ENCODE assay signal across 26 mouse cellular contexts in genomic region chr10:85496981-85497380, GRCm38 (mm10).
DNase-seq lines count a peak whose midpoint lies in the region; ATAC-seq lines count a peak whose summit lies in the region.
"Had no signal": no experiment of that assay in that cellular context is flagged by ENCODE, and none has a peak within 500 bp of the region (broad histone marks: within the 10 kb centered on the region; RNA-seq: fewer than 3 reads in every experiment).

No protein-coding gene starts in this region.

- DNase-seq in embryonic facial prominence, embryonic 11.5 days (ENCODE audit: low spot score), result peak; percentile 36
- DNase-seq in embryonic facial prominence, embryonic 10.5 days (ENCODE audit: low spot score), result no peak
- peak; percentile 29 for DNase-seq in NIH3T3 (ENCODE audit: low read depth)
- DNase-seq in lung, postnatal 25 days (ENCODE audit: low spot score), result no peak
- no peak for DNase-seq in right cerebral cortex, postnatal 10 days (ENCODE audit: low spot score in 2 of 2)
- no peak for DNase-seq in embryo, embryonic 10.5 days (ENCODE audit: low spot score)
- DNase-seq: adrenal gland, postnatal 10 days; adrenal gland, postnatal 36 days; cerebellum, adult 18-20 months; cerebellum, adult 9-10 months; cerebellum, postnatal 14 days; forebrain, postnatal 0 days; gastrocnemius, postnatal 25 days; heart, adult 11 months; heart, postnatal 10 days; heart, postnatal 36 days had no signal

- H3K36me3 ChIP-seq in embryonic facial prominence, embryonic 11.5 days (replicated peaks; ENCODE audit: control insufficient read depth, insufficient read depth, low read depth, low read length), result no peaks in the 10 kb centered on the region
- no peaks in the 10 kb centered on the region for H3K36me3 ChIP-seq in embryonic facial prominence, embryonic 10.5 days (replicated peaks)
- H3K36me3 ChIP-seq: heart, embryonic 12.5 days; heart, embryonic 15.5 days; hindbrain, embryonic 10.5 days had no signal

- ATAC-seq in embryonic facial prominence, embryonic 11.5 days (replicated peaks; ENCODE audit: insufficient number of reproducible peaks, low FRiP score, low TSS enrichment, low read depth), result no peak
- peak; percentile 59 for ATAC-seq in granulocyte monocyte progenitor cell, adult 5-6 weeks (replicated peaks; ENCODE audit: poor library complexity, severe bottlenecking)
- peak; percentile 57 for ATAC-seq in megakaryocyte progenitor cell, adult 5-6 weeks (replicated peaks; ENCODE audit: poor library complexity)
- ATAC-seq: forebrain, embryonic 14.5 days; forebrain, postnatal 0 days; hindbrain, postnatal 0 days; inflammation-experienced regulatory T-cells, adult 6 months; Patski had no signal

- peaks cover 2% of the 10 kb centered on the region; the same call in 1 of the 2 replicates for H3K4me1 ChIP-seq in embryonic facial prominence, embryonic 11.5 days (ENCODE audit: control insufficient read depth, insufficient read depth, low read length)
- H3K4me1 ChIP-seq in embryonic facial prominence, embryonic 10.5 days, result peaks cover 37% of the 10 kb centered on the region
- H3K4me1 ChIP-seq: heart, embryonic 12.5 days; heart, embryonic 15.5 days had no signal

- no peak overlapping the region for H3K9ac ChIP-seq in embryonic facial prominence, embryonic 11.5 days (replicated peaks; ENCODE audit: low read length)
- H3K9ac ChIP-seq: forebrain, postnatal 0 days; heart, embryonic 12.5 days; heart, embryonic 15.5 days; hindbrain, embryonic 14.5 days had no signal

- 31% methylated on average over 2 of the region's 2 CpGs for WGBS in embryonic facial prominence, embryonic 11.5 days
- WGBS in embryonic facial prominence, embryonic 10.5 days, result 49% methylated on average over 2 of the region's 2 CpGs

- no peak overlapping the region for H3K27ac ChIP-seq in embryonic facial prominence, embryonic 11.5 days (replicated peaks; ENCODE audit: low read depth, low read length)
- H3K27ac ChIP-seq in embryonic facial prominence, embryonic 10.5 days (replicated peaks), result no peak overlapping the region
- H3K27ac ChIP-seq: heart, embryonic 15.5 days; hindbrain, embryonic 10.5 days; hindbrain, embryonic 14.5 days; hindbrain, postnatal 0 days had no signal

- no peak overlapping the region for H3K4me3 ChIP-seq in embryonic facial prominence, embryonic 11.5 days (ENCODE audit: low read depth, low read length)
- no peak overlapping the region for H3K4me3 ChIP-seq in embryonic facial prominence, embryonic 10.5 days
- H3K4me3 ChIP-seq: heart, embryonic 12.5 days; heart, embryonic 15.5 days; hindbrain, embryonic 10.5 days had no signal

- no peaks in the 10 kb centered on the region for H3K27me3 ChIP-seq in embryonic facial prominence, embryonic 11.5 days (ENCODE audit: control insufficient read depth, insufficient read depth, low read length)
- H3K27me3 ChIP-seq in embryonic facial prominence, embryonic 10.5 days (replicated peaks; ENCODE audit: low read depth, poor library complexity, severe bottlenecking), result no peaks in the 10 kb centered on the region
- H3K27me3 ChIP-seq: heart, embryonic 12.5 days; heart, embryonic 15.5 days; Patski had no signal

- H3K9me3 ChIP-seq in embryonic facial prominence, embryonic 11.5 days (replicated peaks; ENCODE audit: control insufficient read depth, low read length), result no peaks in the 10 kb centered on the region
- no peaks in the 10 kb centered on the region for H3K9me3 ChIP-seq in embryonic facial prominence, embryonic 10.5 days
- H3K9me3 ChIP-seq: heart, embryonic 12.5 days; heart, embryonic 15.5 days; hindbrain, embryonic 10.5 days had no signal

- no peak overlapping the region for H3K4me2 ChIP-seq in embryonic facial prominence, embryonic 11.5 days (ENCODE audit: low read depth, low read length)
- H3K4me2 ChIP-seq: heart, embryonic 12.5 days; heart, embryonic 15.5 days; hindbrain, embryonic 14.5 days had no signal

Comparison
In these comparisons a context has a peak if more than half of its experiments do, and no peak if none do; other contexts are left out.
1. DNase-seq: peak in embryonic facial prominence, embryonic 11.5 days (single experiment) and NIH3T3 (single experiment); none in embryonic facial prominence, embryonic 10.5 days (single experiment), lung, postnatal 25 days (single experiment), right cerebral cortex, postnatal 10 days (0 of 2) and embryo, embryonic 10.5 days (single experiment).